Mouse (Mus musculus): ENCODE results near the gene Cxcl5. TPM values are rescaled to one million over a fixed set of nuclear protein-coding genes. Genes with fewer than 3 reads are reported as not detected.
A peak's percentile ranks its signal among the peaks of the same experiment; 100 is the strongest.
"Not testable (repeated sequence)": the region's sequence is repeated elsewhere in the genome, so short reads cannot be mapped to it uniquely, and the experiment has no call there.

Cxcl5 gene
- polyA plus RNA-seq, 1 experiment from 2014 or later: 0.71 TPM

DNA sequence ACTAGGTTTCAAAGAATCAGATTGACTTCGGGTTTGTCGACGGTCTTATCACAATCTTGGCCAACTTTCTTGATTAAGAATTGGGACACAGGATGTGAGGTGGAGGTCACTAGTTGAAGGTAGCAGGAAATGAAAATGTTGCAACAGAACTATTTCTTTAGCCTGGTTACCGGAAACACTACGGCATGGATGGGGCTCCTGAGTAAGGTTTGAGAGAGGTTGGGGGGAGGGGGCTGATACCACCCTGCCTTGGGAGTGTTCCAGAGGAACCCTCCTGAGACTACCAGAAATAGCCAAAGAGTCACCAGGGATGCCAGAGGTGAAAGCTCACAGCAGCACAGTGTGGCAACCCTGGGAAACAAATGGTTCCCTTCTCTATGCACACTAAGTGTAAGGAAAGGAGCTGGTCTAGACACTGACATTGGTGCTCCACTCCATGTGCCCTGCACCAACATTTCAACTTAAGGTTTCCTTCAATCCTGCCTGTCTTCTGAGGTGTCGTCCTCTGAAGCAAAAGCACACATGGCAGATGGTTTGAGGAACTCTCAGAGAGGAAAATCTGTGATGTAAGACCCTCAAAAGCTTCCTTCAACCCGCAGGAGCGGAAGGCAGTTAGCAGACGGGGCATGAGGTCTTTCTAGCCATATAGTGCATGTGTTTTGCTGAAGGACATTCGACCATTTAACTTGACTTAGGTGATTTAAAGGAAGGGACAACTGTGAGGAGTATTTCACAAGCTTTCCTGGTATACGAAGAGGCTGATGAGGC is 30.3 kb downstream of the Cxcl5 start:
- Histone ChIP-seq H3K4me3 (no peak overlapping the region; the same call in 1 of the 2 replicates), H3K27me3 (peaks cover 8% of the 10 kb centered on the region), H3K9ac (no peak overlapping the region), H3K4me2 (replicated peaks) (peak overlapping the region; percentile 40), H3K4me1 (peaks cover 19% of the 10 kb centered on the region), H3K9me3 (no peaks in the 10 kb centered on the region), H3K36me3 (no peaks in the 10 kb centered on the region), H3K27ac (no peak overlapping the region)
- no peak for ATAC-seq (ENCODE audit: low FRiP score, low read depth)
- 53% methylated on average over 11 of the region's 11 CpGs for WGBS

- Histone ChIP-seq H3K4me1 (peaks cover 23% of the 10 kb centered on the region), H3K27ac (no peak overlapping the region), H3K36me3 (no peaks in the 10 kb centered on the region), H3K4me3 (no peak overlapping the region; the same call in 1 of the 2 replicates), H3K27me3 (peaks cover 6% of the 10 kb centered on the region), H3K9ac (no peak overlapping the region), H3K9me3 (no peaks in the 10 kb centered on the region), H3K4me2 (replicated peaks) (peak overlapping the region; percentile 40)
- peak; percentile 69 for ATAC-seq (ENCODE audit: low FRiP score, low read depth)
- 4% methylated on average over 8 of the region's 8 CpGs for WGBS
These were observed 30.9 kb downstream of the Cxcl5 start for GRCm38 (mm10) chr5:90790074-90790502.

GRCm38 (mm10) chr5:90794195-90794625 is 35.0 kb downstream of the Cxcl5 start, which contains the start of gene Cxcl15:
Gene Cxcl15, plus strand, starts transcription at chr5:90794534.
- WGBS: 61% methylated on average over 5 of the region's 5 CpGs
- Histone ChIP-seq H3K36me3 (no peaks in the 10 kb centered on the region), H3K27ac (peak within 1 kb of the TSS; percentile 18; the same call in 1 of the 2 replicates), H3K4me1 (peaks cover 19% of the 10 kb centered on the region), H3K9me3 (no peaks in the 10 kb centered on the region), H3K9ac (no peak within 1 kb of the TSS), H3K4me3 (no peak within 1 kb of the TSS), H3K4me2 (replicated peaks) (no peak within 1 kb of the TSS), H3K27me3 (no peaks in the 10 kb centered on the region)
- no peak for ATAC-seq (ENCODE audit: low FRiP score, low read depth)

DNA sequence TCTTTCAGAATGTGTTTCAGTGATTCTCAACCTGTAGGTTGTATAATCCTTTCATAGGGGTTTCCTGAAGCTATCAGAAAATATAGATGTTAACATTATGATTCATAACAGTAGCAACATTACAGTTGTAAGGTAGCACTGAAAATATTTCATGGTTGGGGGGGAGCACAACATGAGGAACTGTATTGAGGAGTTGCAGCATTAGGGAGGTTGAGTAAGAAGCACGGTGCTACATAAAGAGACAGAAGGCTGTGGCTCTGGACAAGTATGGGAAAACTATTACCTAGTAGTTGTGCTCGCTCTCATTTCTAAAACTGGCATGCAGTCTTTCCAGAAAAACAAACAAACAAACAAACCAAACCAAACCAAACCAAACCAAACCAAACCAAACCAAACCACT is 36.2 kb downstream of the Cxcl5 start:
- H3K4me3 ChIP-seq; H3K27me3 ChIP-seq; H3K9me3 ChIP-seq; H3K4me2 ChIP-seq (replicated peaks); H3K9ac ChIP-seq; H3K4me1 ChIP-seq; ATAC-seq (ENCODE audit: low FRiP score, low read depth); H3K36me3 ChIP-seq; H3K27ac ChIP-seq: not testable (repeated sequence)
- WGBS: 82% methylated on average over 2 of the region's 2 CpGs

GRCm38 (mm10) chr5:90804574-90804973 is 45.4 kb downstream of the Cxcl5 start:
- Histone ChIP-seq H3K27me3 (no peaks in the 10 kb centered on the region), H3K4me2 (replicated peaks) (no peak overlapping the region), H3K9me3 (no peaks in the 10 kb centered on the region), H3K36me3 (no peaks in the 10 kb centered on the region), H3K27ac (no peak overlapping the region), H3K9ac (no peak overlapping the region), H3K4me1 (no peaks in the 10 kb centered on the region), H3K4me3 (no peak overlapping the region)
- ATAC-seq (ENCODE audit: low FRiP score, low read depth): no peak

- Histone ChIP-seq H3K4me3 (no peak overlapping the region), H3K9ac (no peak overlapping the region), H3K27ac (no peak overlapping the region), H3K36me3 (no peaks in the 10 kb centered on the region), H3K27me3 (no peaks in the 10 kb centered on the region), H3K4me1 (no peaks in the 10 kb centered on the region), H3K9me3 (no peaks in the 10 kb centered on the region), H3K4me2 (replicated peaks) (no peak overlapping the region)
- ATAC-seq (ENCODE audit: low FRiP score, low read depth): no peak
These were observed 46.9 kb downstream of the Cxcl5 start for GRCm38 (mm10) chr5:90806050-90806449.

GRCm38 (mm10) chr5:90807176-90807950 is 48.2 kb downstream of the Cxcl5 start:
- Histone ChIP-seq H3K27ac (no peak overlapping the region), H3K4me2 (replicated peaks) (no peak overlapping the region), H3K9me3 (no peaks in the 10 kb centered on the region), H3K9ac (no peak overlapping the region), H3K36me3 (no peaks in the 10 kb centered on the region), H3K4me1 (no peaks in the 10 kb centered on the region), H3K4me3 (no peak overlapping the region), H3K27me3 (no peaks in the 10 kb centered on the region)
- no peak for ATAC-seq (ENCODE audit: low FRiP score, low read depth)
- WGBS: 78% methylated on average over 3 of the region's 3 CpGs

Small RNAs within 50 kb of the gene (microRNA-seq; reads per million reads assigned to microRNA genes)
- gene Gm24322: not detected

Other genes starting within 250 kb of the Cxcl5 start
- not detected in 2 replicates for gene Afm, start 240.4 kb upstream of the Cxcl5 start, polyA plus RNA-seq (2015; fragmentation: Nextera tagmentation; extraction: Ambion mirVana)
- gene 5830473C10Rik, start 198.3 kb upstream of the Cxcl5 start, polyA plus RNA-seq (2015; fragmentation: Nextera tagmentation; extraction: Ambion mirVana): 0.08 TPM in 1 of 2 replicates, not detected in the other
- gene Rassf6, start 118.7 kb upstream of the Cxcl5 start, polyA plus RNA-seq (2015; fragmentation: Nextera tagmentation; extraction: Ambion mirVana): 1.4 and 2.1 TPM in 2 replicates
- 4.1 and 6.6 TPM in 2 replicates for gene Ppbp, start 9.2 kb downstream of the Cxcl5 start, polyA plus RNA-seq (2015; fragmentation: Nextera tagmentation; extraction: Ambion mirVana)
- 46.5 and 56.5 TPM in 2 replicates for gene Pf4, start 13.1 kb downstream of the Cxcl5 start, polyA plus RNA-seq (2015; fragmentation: Nextera tagmentation; extraction: Ambion mirVana)
- 0.26 and 0.52 TPM in 2 replicates for gene Cxcl3, start 26.7 kb downstream of the Cxcl5 start, polyA plus RNA-seq (2015; fragmentation: Nextera tagmentation; extraction: Ambion mirVana)
- gene Cxcl15, start 35.2 kb downstream of the Cxcl5 start, polyA plus RNA-seq (2015; fragmentation: Nextera tagmentation; extraction: Ambion mirVana): 0.06 and 0.26 TPM in 2 replicates
- gene Cxcl1, start 131.9 kb downstream of the Cxcl5 start, polyA plus RNA-seq (2015; fragmentation: Nextera tagmentation; extraction: Ambion mirVana): 1.1 and 1.4 TPM in 2 replicates
- 0.18 and 0.28 TPM in 2 replicates for gene Cxcl2, start 144.5 kb downstream of the Cxcl5 start, polyA plus RNA-seq (2015; fragmentation: Nextera tagmentation; extraction: Ambion mirVana)
- gene Mthfd2l, start 171.8 kb downstream of the Cxcl5 start, polyA plus RNA-seq (2015; fragmentation: Nextera tagmentation; extraction: Ambion mirVana): 59.5 and 62.3 TPM in 2 replicates